Mouse (Mus musculus): ENCODE measurements at regions not wholly inside any gene's neighbourhood (a gene's known extent, or its start where the extent isn't known, plus 50 kb on each side); places are given as distances from the start of the nearest gene placed in this dataset.
"Not testable (repeated sequence)": the region's sequence is repeated elsewhere in the genome, so short reads cannot be mapped to it uniquely, and the experiment has no call there.

GRCm38 (mm10) chr9:115766471-115766870 is 142.8 kb upstream of the Gadl1 start:
- no peak for DNase-seq (ENCODE audit: low spot score)

- no peak for DNase-seq (ENCODE audit: low spot score)
Observed at GRCm38 (mm10) chr9:115775112-115775511, 134.1 kb upstream of the Gadl1 start.

GRCm38 (mm10) chr9:115775858-115776257 is 133.4 kb upstream of the Gadl1 start:
- DNase-seq (ENCODE audit: low spot score), result no peak

DNA sequence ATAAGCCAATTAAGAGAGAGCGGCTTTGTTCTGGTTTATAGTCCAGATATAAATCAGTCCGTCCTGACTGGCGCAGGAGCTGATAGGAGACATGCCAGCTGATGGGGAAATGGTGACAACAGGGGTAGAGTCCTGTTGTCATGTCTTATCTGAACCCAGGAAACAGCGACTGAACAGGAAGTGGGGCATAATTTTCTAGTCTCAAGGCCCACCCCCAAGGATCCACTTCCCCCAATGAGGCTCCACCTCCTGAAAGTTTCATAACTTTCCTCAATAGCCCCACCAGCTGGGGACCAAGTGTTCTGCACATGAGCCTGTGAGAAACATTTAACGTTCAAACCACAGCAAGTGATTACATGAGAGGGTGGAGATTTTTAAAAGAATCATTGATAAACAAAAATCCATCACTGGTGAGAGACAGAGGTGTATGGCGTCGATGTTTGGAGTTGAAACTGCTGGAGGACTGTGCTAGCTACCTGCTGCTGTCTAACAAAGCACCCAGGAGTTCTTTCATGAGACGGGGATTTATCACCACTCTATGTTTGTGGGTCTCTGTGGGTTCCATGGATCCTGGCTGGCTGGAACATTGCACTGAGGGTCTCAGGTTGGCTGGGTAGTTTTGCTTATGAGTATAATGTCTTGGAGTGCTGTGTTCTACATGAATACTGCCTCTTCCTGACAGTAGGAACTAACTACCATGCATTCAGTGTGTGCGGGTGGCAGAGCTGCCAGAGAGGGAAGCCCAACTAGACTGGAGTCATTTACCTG is 132.0 kb upstream of the Gadl1 start:
- peak; percentile 48 for DNase-seq (ENCODE audit: low spot score)

GRCm38 (mm10) chr9:115778862-115779261 is 130.4 kb upstream of the Gadl1 start:
- DNase-seq (ENCODE audit: low spot score), result no peak

DNA sequence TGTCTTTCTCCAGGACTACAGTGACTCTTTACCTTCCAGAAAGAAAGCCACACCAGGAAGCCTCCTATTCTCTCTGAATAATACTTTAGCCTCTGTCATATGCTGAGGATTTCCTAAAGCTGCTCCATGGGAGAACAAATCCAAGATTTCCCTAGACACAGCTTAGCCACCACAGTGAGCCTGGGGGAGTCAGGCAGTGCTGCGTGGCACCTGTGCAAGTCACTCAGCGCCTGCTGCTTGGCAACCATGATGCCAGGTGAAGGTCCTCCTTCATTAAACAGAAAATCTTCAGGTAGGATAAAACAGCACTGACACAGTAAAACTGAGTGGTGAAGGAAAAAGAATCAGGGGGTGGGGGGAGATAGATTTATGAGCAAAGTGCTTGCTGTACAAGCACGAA is 109.9 kb upstream of the Gadl1 start:
- DNase-seq (ENCODE audit: low spot score), result no peak

- DNase-seq (ENCODE audit: low spot score), result no peak
Observed at GRCm38 (mm10) chr9:115800624-115801023, 108.6 kb upstream of the Gadl1 start.

GRCm38 (mm10) chr9:115803071-115803470 is 106.2 kb upstream of the Gadl1 start:
- no peak for DNase-seq (ENCODE audit: low spot score)

- no peak for DNase-seq (ENCODE audit: low spot score)
Observed at GRCm38 (mm10) chr9:115805224-115805623, 104.0 kb upstream of the Gadl1 start.

DNA sequence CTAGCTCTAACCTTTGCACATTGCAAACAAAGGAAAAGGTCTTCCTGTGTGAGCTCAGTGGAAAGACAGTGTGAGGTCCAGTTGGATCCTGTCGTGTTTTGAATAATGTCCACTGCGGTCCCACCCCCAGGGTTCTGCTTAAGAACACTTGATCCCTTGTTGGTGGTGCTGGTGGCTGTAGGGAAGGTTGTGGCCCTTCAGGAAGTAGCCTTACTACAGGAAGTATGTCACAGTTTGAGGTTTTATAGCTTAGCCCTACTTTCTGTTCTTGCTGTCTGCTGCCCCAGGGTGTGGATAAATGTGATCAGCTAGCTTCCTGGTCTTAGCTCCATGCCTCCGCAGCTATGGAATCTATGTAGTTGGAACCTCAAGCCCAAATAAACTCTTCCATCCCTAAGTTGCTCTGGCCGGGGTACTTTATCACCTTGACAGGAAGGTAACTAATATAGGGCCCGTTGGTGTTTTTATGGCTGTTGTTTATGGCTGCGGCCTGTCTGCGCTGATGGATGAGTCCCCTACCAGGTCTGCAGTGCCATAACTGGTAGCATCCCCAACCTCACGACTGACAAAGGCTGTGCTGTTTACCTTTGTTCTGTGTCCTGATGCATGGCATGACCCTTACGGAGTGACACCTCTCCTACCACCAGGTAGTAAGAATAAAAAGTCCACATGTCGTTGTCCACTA is 103.1 kb upstream of the Gadl1 start:
- no peak for DNase-seq (ENCODE audit: low spot score)

DNA sequence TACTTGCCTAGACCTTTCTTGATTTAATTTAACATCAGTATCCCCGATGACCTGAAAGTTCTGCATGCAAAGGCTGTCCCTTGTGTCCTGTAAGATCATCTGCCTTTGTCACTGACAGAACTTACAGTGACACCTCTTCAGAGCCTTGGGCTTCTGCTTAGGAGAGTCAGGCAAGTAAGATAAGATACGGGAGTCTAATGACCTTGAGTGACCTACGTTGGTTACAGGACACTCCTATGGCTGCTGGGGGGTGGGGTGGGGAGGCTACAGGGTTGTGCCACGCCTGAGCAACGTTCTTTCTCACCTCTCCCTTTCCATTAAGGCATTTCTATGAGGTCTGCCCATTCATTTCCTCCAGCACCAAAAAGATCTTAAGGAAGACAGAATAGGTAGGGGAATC is 69.1 kb upstream of the Gadl1 start:
- no peak for DNase-seq (ENCODE audit: low spot score)

DNA sequence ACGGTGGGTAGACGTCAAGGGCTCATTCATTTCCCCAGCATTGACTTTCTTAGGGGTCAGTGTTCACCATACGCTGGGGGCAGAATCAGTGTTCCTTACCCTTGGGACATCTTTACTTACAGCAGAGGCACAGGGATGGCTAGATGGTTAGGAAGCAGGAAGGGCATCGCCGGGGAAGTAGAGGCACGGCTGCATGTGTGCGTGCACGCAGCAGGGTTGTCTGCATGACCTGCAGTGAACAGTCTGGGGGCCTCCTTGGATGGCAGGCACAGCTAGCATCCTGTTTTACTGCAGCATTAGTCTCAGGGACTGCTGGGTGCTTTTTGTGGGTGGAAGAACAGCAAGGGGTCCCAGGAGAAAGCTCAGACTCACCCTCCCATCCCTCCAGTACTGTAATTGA is 68.5 kb upstream of the Gadl1 start:
- DNase-seq (ENCODE audit: low spot score), result no peak

DNA sequence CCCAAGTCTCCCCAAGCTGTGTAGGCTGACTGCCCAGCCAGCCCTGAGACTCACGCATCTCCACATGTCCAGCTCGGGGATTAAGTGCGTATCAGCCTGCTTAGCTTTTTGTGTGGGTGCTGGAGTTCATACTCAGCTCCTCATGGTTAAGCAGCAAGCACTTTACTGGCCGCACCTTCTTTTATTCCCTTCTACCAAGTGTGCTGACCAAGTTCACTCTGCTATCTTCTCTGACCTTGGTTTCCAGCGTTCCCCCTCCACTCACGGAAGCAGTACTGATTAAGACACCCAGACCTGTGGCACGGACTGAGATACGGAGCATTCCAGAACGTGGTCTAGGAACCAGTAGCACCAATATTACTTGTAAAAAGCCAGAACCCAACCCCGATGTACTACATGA is 67.6 kb upstream of the Gadl1 start:
- DNase-seq (ENCODE audit: low spot score), result no peak

- no peak for DNase-seq (ENCODE audit: low spot score)
Observed at GRCm38 (mm10) chr9:115844340-115844739, 64.9 kb upstream of the Gadl1 start.

- DNase-seq (ENCODE audit: low spot score), result no peak
Observed at GRCm38 (mm10) chr9:115845091-115845490, 64.2 kb upstream of the Gadl1 start.

DNA sequence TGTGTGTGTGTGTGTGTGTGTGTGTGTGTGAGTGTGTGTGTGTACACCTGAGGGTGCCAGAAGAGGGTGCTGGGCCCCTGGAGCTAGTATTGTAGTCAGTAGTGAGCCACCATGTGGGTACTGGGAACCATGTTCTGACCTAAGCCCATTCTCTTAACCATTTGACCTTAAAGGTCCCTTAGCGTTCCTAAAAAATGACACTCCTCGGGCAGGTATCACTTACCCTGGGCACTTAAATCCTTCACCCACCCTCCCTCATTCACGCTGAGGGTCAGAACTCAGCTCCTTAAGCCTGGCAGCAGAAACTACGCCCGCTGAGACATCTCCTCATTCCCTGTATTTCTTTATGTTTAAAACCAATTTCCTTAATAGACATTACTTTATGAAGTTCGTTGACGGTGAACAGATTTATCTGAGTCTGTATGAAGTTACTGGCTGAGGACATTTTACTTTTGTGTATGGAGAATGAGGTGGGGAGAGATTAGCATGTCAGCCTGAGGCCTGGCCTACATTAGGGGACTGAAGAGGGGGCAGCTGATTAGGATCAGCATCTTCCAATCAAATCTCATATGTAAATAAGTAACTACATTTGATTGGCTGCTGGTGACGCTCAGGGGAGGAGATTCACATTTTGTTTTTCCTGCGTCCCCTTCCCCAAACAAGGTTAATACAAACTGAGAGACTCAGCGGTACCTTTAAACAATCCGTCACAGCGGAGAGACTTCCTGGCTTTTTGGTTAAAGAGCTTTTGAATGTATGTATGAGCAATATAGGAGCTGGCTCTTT is 61.8 kb upstream of the Gadl1 start:
- no peak for DNase-seq (ENCODE audit: low spot score)

GRCm38 (mm10) chr9:115853210-115853842 is 55.9 kb upstream of the Gadl1 start:
- DNase-seq (ENCODE audit: low spot score), result not testable (repeated sequence)

GRCm38 (mm10) chr9:115857301-115857700 is 52.0 kb upstream of the Gadl1 start:
- DNase-seq (ENCODE audit: low spot score), result no peak

DNA sequence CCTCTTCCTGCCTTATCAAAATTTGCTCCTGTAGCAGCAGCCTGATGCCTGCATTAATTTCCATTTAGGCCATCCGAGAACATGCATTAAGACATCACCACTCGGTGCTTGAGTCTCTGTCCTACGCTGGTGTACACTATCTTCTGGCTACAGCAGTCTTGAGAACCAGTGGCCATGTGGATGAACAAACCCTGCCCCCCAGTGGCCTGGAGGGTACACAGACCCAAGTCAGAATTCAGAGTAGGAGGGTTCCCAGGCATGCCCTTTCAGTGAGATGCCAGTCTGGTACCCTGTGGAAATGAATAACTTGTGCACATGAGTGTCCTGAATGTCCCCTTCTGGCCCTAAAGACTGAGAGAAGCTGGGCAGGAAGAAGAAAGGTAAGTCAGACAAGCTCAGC is 50.4 kb upstream of the Gadl1 start:
- peak; percentile 15 for DNase-seq (ENCODE audit: low spot score)
